Mouse (Mus musculus) kidney, embryonic 14.5 days (tissue): Measurements from ENCODE around the gene Csf2rb2. TPM values are rescaled to one million over a fixed set of nuclear protein-coding genes. Genes with fewer than 3 reads are reported as not detected.
"Not testable (repeated sequence)": the region's sequence is repeated elsewhere in the genome, so short reads cannot be mapped to it uniquely, and the experiment has no call there.

Source experiments
- ATAC-seq: fragments of 200-750 bp; cut with Nextera tagmentation; 2 replicates; pipeline ENCODE4 v1.8.0; 2017; ENCODE audit warnings: moderate number of reproducible peaks, mild to moderate bottlenecking, moderate TSS enrichment, moderate library complexity; ENCODE audit not compliant: low FRiP score, low TSS enrichment
- H3K27ac ChIP-seq: fragments of 300-500 bp; sonication (generic); 2 replicates; pipeline ENCODE4 v1.5.1; 2014; ENCODE audit warnings: low read depth, mild to moderate bottlenecking, low read length, moderate library complexity, mixed read lengths
- H3K27me3 ChIP-seq: fragments of 300-500 bp; sonication (generic); 2 replicates; pipeline ENCODE4 v1.6.1; 2014; ENCODE audit warnings: mild to moderate bottlenecking, low read length; ENCODE audit not compliant: control insufficient read depth, insufficient read depth
- H3K36me3 ChIP-seq: fragments of 300-500 bp; sonication (generic); 2 replicates; pipeline ENCODE4 v1.6.1; 2014; ENCODE audit warnings: low read length, mixed read lengths; ENCODE audit not compliant: control insufficient read depth, insufficient read depth
- H3K4me1 ChIP-seq: fragments of 300-500 bp; sonication (generic); 2 replicates; pipeline ENCODE4 v1.6.1; 2014; ENCODE audit warnings: low read length, mixed read lengths; ENCODE audit not compliant: control insufficient read depth, insufficient read depth
- H3K4me2 ChIP-seq: fragments of 300-500 bp; sonication (generic); replicated peaks from 2 replicates; pipeline ENCODE4 v1.6.1; 2014; ENCODE audit warnings: low read depth, mild to moderate bottlenecking, low read length
- H3K4me3 ChIP-seq: fragments of 300-500 bp; sonication (generic); 2 replicates; pipeline ENCODE4 v1.5.1; 2014; ENCODE audit warnings: mild to moderate bottlenecking, low read length
- H3K9ac ChIP-seq: fragments of 300-500 bp; sonication (generic); 2 replicates; pipeline ENCODE4 v1.6.1; 2014; ENCODE audit warnings: low read depth, mild to moderate bottlenecking, low read length, moderate library complexity
- H3K9me3 ChIP-seq: fragments of 300-500 bp; sonication (generic); 2 replicates; pipeline ENCODE4 v1.6.1; 2016; ENCODE audit warnings: low read length; ENCODE audit not compliant: control insufficient read depth
- WGBS: fragments of 180-500 bp; shearing (Covaris S2); extraction: QIAGEN DNeasy Blood & Tissue Kit; methylation state at CpG from one replicate; pipeline ENCODE4 v1.1.7; 2014; 5-methylcytosine and 5-hydroxymethylcytosine counted together
- polyA plus RNA-seq: library from polyadenylated mRNA; unstranded; fragments of >200 nt; fragmentation: Nextera tagmentation; extraction: Ambion mirVana; gene quantifications from 2 replicates; pipeline ENCODE4 v1.2.1, GENCODE M21; 2014

Gene Csf2rb2
- polyA plus RNA-seq, 1 experiment from 2014 or later: 0.28 TPM

DNA sequence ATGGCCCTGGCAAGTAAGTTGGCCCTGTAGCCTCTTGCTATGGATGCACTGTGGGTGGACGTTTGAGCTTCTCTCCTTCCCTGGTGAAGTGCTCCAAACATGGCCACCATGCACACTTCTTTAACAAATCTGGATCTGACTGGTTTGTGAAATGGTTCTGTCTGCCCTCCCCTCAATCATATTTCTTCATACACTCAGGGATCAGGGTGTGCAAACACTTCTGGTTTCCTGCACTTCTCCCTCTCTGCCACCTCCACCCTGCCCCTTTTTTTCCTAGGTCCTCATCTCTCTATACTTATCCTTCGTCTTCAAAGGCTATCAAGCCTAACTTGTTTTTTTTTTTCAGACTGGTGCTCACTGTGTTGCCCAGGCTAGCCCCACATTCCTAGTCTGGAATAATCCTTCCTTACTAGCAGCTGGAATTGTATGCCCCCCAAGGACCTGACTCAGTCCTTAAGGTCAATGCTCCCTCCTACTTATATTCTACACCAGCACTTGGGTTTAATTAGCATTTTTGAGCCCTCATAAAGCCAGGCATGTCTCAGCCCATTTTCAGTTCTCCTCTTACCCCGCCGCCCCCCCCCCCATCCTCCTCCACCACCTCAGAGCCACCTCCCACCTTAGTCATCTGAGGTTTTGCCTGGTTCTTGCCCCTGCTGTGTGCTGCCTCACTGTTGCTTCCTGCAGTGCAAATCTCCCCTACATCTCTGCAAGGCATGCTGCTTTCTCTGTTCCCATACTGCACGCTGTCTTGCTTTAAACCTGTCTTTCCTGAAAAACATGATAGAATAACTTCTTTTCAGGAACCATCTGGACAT, 26.2 kb upstream of the Csf2rb2 start:
- ATAC-seq: no peak
- Histone ChIP-seq H3K4me2 (no peak overlapping the region), H3K27me3 (no peaks in the 10 kb centered on the region), H3K4me3 (no peak overlapping the region), H3K4me1 (no peaks in the 10 kb centered on the region), H3K27ac (no peak overlapping the region), H3K9me3 (no peaks in the 10 kb centered on the region), H3K36me3 (no peaks in the 10 kb centered on the region), H3K9ac (no peak overlapping the region)
- WGBS: 78% methylated on average over 5 of the region's 5 CpGs

DNA sequence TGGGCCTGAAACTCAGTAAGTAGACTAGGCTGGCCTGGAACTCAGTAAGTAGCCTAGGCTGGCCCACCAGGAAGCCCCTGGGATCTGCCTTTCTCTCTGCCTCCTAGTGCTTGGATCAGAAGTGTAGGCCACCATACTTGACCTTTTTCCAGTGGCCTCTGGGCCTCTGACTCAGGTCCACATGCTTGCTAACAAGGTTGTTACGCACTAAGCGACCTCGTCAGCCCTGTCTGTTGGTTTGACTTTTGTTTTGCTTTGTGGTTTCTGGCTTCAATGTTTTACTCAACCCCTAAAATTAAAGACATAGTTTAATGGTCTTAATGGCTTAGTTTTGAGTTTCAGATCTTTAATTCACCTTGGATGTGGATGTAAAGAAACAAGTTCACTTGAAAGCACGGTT, 25.2 kb upstream of the Csf2rb2 start:
- H3K9ac ChIP-seq: no peak overlapping the region
- H3K4me1 ChIP-seq: no peaks in the 10 kb centered on the region
- H3K36me3 ChIP-seq: no peaks in the 10 kb centered on the region
- H3K27me3 ChIP-seq: no peaks in the 10 kb centered on the region
- no peak overlapping the region for H3K4me2 ChIP-seq
- WGBS: 76% methylated on average over 4 of the region's 4 CpGs
- H3K9me3 ChIP-seq: no peaks in the 10 kb centered on the region
- no peak overlapping the region for H3K27ac ChIP-seq
- ATAC-seq: no peak
- no peak overlapping the region for H3K4me3 ChIP-seq

DNA sequence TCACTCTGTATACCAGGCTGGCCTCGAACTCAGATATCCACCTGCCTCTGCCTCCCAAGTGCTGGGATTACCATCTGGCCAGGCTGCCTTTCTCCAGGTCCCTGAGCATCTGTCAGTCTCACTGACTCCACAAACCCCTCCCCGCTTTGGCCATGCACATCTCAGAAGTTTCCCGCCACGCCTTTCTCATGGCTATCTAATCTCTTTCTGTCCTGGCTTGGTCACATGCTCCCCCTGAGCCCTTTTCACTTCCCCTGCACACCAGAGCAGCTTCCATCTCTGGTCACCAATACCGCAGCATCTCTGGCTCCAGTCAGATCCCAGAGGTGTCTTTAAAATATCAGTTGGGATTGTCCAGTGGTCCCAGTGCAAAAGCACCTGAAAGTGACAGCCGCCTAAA, 24.5 kb upstream of the Csf2rb2 start:
- ATAC-seq: not testable (repeated sequence)

DNA sequence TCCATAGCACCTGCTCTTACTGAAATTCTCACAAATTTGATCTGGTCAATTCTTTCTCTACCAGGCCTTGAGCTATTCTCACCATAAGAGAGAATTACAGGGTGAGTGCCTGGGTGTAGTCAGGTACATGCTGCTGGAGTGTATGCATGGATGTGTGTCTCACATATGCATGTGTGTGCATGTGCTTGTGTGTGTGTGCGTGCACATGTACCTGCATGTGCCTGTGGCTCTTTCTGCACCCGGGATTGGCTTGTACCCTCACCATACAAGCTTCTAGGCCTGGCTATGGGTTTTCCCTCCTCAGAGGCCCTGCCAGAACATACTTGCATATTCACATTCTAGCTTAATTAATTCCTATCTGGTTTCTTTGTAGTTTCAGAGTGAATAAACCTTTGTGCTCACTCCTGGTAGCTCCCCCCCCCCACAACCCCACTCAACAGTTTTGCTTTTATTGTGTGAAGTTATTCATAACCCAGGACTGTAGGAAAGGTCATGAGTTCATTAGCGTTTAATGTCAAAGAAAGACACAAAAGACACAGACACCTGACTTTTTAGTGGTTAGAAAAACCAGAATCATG, 23.1 kb upstream of the Csf2rb2 start:
- 89% methylated on average over 3 of the region's 3 CpGs for WGBS

More for the DNA sequence above, 24.5 kb upstream of the Csf2rb2 start:
- H3K36me3 ChIP-seq, H3K4me2 ChIP-seq, H3K4me3 ChIP-seq, H3K27ac ChIP-seq, H3K9me3 ChIP-seq, H3K9ac ChIP-seq, H3K4me1 ChIP-seq, H3K27me3 ChIP-seq: not testable (repeated sequence)
- WGBS: 78% methylated on average over 6 of the region's 6 CpGs

DNA sequence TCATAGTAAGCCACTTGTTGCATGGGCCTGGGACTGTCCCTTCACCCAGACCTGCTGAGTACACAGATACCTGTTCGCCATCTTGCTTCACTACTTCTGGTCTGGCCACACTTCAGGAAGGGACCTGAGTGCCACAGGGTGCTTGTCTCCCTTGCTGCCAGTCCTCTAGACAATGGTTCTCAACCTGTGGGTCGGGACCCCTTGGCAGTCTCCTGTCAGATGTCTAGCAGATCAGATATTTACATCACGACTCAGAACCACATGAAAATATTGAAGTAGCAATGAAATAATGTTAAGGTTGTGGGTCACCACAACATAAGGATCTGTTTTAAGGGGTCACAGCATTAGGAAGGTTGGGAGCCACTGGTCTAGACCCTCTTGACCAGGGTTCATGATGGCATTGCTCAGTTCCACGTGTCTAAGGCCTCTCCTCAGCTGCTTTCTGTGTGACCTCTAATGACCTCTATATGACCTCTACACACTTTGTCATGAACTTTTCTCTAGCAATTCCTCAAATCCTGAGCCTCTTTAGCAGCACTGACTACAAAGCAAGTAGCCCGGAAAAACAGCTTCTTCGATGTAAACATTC, 22.3 kb upstream of the Csf2rb2 start:
- H3K27ac ChIP-seq, H3K36me3 ChIP-seq, H3K4me2 ChIP-seq, H3K9me3 ChIP-seq, H3K4me1 ChIP-seq, ATAC-seq, H3K9ac ChIP-seq, H3K27me3 ChIP-seq, H3K4me3 ChIP-seq: not testable (repeated sequence)
- WGBS: 81% methylated on average over 6 of the region's 6 CpGs

More for the DNA sequence above, 23.1 kb upstream of the Csf2rb2 start:
- H3K36me3 ChIP-seq: no peaks in the 10 kb centered on the region
- H3K4me1 ChIP-seq: no peaks in the 10 kb centered on the region
- H3K4me2 ChIP-seq: no peak overlapping the region
- no peak overlapping the region for H3K4me3 ChIP-seq
- ATAC-seq: no peak
- no peaks in the 10 kb centered on the region for H3K27me3 ChIP-seq
- H3K9me3 ChIP-seq: no peaks in the 10 kb centered on the region
- no peak overlapping the region for H3K27ac ChIP-seq
- no peak overlapping the region for H3K9ac ChIP-seq

DNA sequence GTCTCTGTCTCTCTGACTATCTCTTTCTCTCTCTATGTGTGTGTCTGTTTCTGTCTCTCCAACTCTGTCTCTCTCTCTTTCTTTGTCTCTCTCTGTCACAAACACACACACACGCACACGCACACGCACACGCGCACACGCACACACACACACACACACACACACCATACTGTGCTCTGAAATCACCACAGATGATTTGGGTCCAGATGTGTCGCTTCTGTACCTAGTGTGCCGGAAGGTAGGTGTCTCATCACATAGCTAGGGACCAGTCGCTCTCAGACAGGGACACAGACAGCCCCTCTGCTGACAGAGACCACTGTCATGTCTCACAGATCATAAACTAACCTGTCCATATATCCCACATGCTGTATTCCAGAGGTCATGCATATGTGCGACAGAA, 21.2 kb upstream of the Csf2rb2 start:
- no peaks in the 10 kb centered on the region for H3K36me3 ChIP-seq
- no peak for ATAC-seq
- WGBS: 85% methylated on average over 10 of the region's 10 CpGs
- H3K4me3 ChIP-seq: no peak overlapping the region
- H3K9me3 ChIP-seq: no peaks in the 10 kb centered on the region
- no peak overlapping the region for H3K9ac ChIP-seq
- no peaks in the 10 kb centered on the region for H3K27me3 ChIP-seq
- H3K4me2 ChIP-seq: no peak overlapping the region
- H3K4me1 ChIP-seq: no peaks in the 10 kb centered on the region
- no peak overlapping the region for H3K27ac ChIP-seq

DNA sequence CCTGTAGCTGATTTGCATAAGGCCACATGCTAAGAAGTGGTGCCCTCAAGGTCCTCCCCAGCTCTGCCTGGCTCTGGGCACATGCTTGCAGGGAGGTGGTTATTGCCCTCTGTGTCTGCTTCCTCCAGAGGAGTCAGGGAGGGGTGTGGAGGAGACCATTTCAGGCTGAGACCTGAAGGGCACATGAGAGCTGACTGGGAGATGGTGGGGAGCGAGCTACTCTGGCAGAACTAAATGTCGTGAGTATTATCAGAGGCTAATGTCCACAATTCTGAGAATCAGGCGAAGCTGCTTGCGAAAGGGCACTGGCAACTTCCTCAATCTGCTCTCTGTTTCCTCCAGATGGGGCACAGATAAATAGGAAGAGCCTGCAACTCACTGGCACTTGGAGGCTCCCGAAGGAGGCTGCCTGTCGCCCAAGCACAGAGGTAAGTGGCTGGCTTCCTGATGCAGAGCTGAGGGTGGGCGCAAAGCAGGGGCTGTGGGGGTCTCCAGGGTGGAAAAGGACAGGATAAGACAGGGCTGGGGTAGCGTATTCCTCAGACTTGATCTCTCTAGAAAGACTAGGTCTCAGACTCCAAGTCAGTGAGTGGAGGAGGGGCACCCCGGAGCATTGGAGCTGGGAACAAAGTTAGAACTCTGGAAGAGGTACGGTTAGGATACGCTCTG, 20.3 kb upstream of the Csf2rb2 start, which contains the start of gene Csf2rb:
Gene Csf2rb (plus strand): TSS at position 82 of the 669 bp plus-strand sequence.
- Histone ChIP-seq H3K27me3 (no peaks in the 10 kb centered on the region), H3K9ac (no peak within 1 kb of the TSS), H3K4me1 (no peaks in the 10 kb centered on the region), H3K9me3 (no peaks in the 10 kb centered on the region), H3K27ac (no peak within 1 kb of the TSS), H3K36me3 (no peaks in the 10 kb centered on the region), H3K4me2 (no peak within 1 kb of the TSS), H3K4me3 (no peak within 1 kb of the TSS)
- 74% methylated on average over 11 of the region's 11 CpGs for whole genome bisulfite sequencing
- no peak for ATAC-seq

DNA sequence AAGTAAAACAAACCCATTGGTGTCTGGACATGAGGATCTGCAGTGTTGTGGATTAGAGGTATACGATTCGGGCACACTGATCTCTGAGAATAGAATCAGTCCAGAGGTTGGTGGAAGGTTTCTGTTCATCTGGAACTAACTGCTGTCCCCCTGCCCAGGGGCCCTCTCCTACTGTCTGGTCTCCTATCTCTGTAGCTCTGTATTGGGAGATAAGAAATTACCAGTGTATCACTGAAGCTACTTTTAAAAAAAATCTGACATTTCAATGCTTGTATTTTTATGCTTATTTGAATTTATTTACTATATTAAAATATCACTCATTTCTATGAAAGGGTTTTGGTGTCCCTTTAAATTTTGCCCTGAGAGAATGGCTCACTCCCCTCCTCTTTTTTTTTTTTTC, 18.8 kb upstream of the Csf2rb2 start:
- Histone ChIP-seq H3K9me3 (no peaks in the 10 kb centered on the region), H3K36me3 (no peaks in the 10 kb centered on the region), H3K4me3 (no peak overlapping the region), H3K9ac (no peak overlapping the region), H3K27me3 (no peaks in the 10 kb centered on the region), H3K4me2 (no peak overlapping the region), H3K27ac (no peak overlapping the region), H3K4me1 (no peaks in the 10 kb centered on the region)
- ATAC-seq: no peak
- 93% methylated on average over 2 of the region's 2 CpGs for WGBS

DNA sequence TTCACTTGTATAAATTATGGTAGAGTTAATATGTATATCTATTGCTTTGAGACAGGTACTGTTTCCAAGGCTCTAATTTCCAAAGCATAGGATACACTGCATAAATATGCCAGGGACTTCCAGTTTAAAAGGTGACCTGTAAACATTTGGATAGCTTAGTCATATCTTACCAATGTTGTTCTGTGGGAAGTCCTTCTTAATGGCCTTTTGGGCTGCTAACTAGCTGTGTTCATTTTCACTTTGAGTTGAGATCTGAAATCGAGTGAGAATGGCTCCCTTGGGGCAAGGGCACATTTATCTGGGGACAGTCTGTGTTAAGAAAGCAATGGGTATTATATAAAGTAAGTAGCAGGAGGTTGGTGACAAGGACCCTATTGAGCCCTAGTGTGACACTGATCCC, 17.8 kb upstream of the Csf2rb2 start:
- Histone ChIP-seq H3K4me2 (no peak overlapping the region), H3K27ac (no peak overlapping the region), H3K36me3 (no peaks in the 10 kb centered on the region), H3K27me3 (no peaks in the 10 kb centered on the region), H3K4me3 (no peak overlapping the region), H3K9me3 (no peaks in the 10 kb centered on the region), H3K4me1 (0 out of 2 replicates have a peak, but pooled peaks cover 2% of the 10 kb centered on the region), H3K9ac (no peak overlapping the region)
- no peak for ATAC-seq
- WGBS: 62% methylated on average over 1 of the region's 1 CpGs
